Mouse (Mus musculus): ENCODE measurements around the gene Gli3. TPM values are rescaled to one million over a fixed set of nuclear protein-coding genes. Genes with fewer than 3 reads are reported as not detected.

Gli3 gene
- polyA plus RNA-seq, 1 experiment from 2014 or later = 57.9 TPM

DNA sequence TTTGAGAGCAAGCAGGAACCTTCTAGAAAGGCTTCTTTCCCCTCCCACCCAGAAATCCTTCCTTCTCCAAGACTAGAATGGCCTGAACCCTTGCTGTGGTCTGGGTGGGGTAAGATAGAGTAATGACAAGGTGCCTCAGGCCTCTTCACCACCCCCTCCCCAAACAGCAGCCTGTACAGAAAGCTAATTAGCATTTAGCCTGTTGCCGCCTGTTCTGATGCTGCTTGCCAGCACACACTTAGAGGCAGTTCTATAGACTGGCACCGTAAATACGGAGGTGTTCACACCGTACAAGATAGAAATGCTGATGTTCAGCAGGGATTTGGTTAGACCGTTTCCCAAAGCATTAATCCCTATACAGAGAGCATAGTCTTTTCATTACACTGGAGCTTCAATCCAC, 50.1 kb downstream of the Gli3 start:
- H3K4me3 ChIP-seq = no peak overlapping the region
- no peaks in the 10 kb centered on the region for H3K9me3 ChIP-seq (replicated peaks)
- no peak for DNase-seq (ENCODE audit: low spot score)
- 78% methylated on average over 5 of the region's 5 CpGs for WGBS
- peaks cover 15% of the 10 kb centered on the region for H3K4me1 ChIP-seq
- no peak overlapping the region for H3K27ac ChIP-seq
- no peaks in the 10 kb centered on the region; the same call in 1 of the 2 replicates for H3K36me3 ChIP-seq
- H3K27me3 ChIP-seq (ENCODE audit: low read depth, poor library complexity, severe bottlenecking) = no peaks in the 10 kb centered on the region

DNA sequence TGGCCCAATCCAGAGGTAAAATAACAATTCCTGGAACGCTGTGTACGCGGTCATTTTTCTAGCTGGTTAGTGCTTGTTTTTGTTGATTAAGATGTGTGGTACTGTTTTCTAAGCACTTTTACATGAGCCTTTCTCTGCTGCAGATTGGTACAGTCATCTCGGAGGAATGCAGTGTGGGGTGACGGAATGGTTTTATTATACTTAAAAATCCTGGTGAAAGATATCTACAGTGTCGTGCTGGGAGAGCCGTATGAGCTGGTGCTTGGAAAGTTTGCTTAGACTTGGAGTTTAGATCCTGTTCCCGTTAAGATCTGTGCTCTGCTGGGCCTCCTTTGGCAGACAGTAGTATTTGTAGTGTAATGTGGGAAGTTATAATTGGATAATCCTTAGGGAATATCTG, 51.0 kb downstream of the Gli3 start:
- H3K9me3 ChIP-seq (replicated peaks) = no peaks in the 10 kb centered on the region
- no peaks in the 10 kb centered on the region for H3K27me3 ChIP-seq (ENCODE audit: low read depth, poor library complexity, severe bottlenecking)
- no peak for DNase-seq (ENCODE audit: low spot score)
- 91% methylated on average over 8 of the region's 8 CpGs for whole genome bisulfite sequencing
- no peak overlapping the region for H3K27ac ChIP-seq
- H3K4me1 ChIP-seq = peaks cover 15% of the 10 kb centered on the region
- H3K36me3 ChIP-seq = no peaks in the 10 kb centered on the region; the same call in 1 of the 2 replicates
- no peak overlapping the region for H3K4me3 ChIP-seq

DNA sequence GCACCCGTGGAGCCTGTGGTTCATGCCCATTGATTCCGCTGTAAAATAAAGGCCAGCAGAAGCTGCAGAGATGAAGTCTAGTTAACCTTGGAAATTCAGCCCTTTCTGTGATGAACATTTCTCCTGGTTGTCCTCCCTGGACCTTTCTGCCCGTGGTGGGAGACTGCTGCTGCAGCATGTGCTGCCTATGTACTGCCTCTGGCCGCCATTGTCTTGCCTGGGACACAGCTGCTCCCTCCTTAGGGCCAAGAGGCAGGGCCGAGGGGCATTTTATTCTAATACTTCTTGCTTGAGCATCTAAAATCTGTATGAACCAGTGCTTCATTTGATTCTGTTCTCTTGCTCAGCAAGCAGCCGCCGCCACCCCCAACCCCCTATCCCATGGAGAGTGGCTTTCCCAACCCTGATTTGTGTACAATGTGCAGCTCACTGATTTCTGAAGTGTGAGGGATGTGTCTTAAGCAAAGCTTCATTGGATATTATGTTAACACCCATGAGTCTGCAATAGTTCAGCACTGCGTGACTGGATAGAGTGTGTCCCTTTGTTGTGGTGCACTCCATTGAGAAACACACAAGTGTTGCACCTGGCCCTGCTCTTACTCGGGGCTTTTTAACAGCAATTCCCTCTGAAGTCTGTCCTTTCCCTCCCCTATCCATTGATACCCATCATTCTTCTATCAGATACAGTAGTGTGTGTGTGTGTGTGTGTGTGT, 54.2 kb downstream of the Gli3 start:
- peaks cover 8% of the 10 kb centered on the region; the same call in 1 of the 2 replicates for H3K4me1 ChIP-seq
- H3K4me3 ChIP-seq = no peak overlapping the region
- DNase-seq (ENCODE audit: low spot score) = no peak
- H3K36me3 ChIP-seq = peaks cover 11% of the 10 kb centered on the region
- H3K27ac ChIP-seq = no peak overlapping the region
- no peaks in the 10 kb centered on the region for H3K27me3 ChIP-seq (ENCODE audit: low read depth, poor library complexity, severe bottlenecking)
- no peaks in the 10 kb centered on the region for H3K9me3 ChIP-seq (replicated peaks)
- 91% methylated on average over 9 of the region's 9 CpGs for WGBS

DNA sequence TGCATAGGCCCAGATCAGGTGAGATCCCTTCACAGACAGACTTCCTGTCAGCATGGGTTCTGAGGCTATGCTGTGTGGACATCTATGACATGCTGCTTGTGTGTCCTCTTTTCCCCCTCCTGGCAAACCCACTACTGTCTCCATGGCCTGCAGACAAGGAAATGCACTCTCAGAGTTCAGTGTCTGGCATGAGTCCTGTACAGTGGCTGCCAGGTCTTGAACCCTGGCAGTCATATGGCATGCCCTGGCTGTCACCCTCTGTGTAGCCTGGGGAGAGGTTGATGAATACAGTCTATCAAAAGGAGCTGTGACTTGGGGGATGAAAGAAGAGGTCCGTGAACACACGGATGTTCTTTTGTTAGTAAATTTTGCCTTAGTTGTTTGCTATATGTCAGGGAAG, 57.3 kb downstream of the Gli3 start:
- Histone ChIP-seq H3K36me3 (peaks cover 24% of the 10 kb centered on the region), H3K4me1 (no peaks in the 10 kb centered on the region), H3K9me3 (replicated peaks) (no peaks in the 10 kb centered on the region), H3K27ac (no peak overlapping the region), H3K27me3 (ENCODE audit: low read depth, poor library complexity, severe bottlenecking) (no peaks in the 10 kb centered on the region), H3K4me3 (no peak overlapping the region)
- WGBS = 88% methylated on average over 2 of the region's 2 CpGs
- no peak for DNase-seq (ENCODE audit: low spot score)

DNA sequence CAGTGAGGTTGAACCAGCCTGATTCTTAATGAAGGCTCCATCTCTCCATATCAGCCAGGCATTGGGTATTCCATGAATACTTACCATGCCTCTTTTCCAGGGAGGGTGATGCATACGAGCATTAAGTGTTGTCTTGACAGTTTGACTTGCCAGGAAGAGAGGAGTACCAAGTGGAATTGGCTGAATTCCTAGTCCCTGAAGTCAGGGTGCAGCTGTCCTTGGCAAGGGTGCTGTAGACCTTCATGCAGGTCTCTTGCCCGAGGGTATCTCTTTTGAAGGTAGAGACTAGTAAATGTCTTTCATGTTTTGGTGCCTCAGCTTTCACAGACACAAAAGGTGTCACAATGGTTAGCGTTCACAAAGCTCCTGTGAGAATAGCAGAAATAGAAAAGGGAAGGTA, 59.1 kb downstream of the Gli3 start:
- H3K27me3 ChIP-seq (ENCODE audit: low read depth, poor library complexity, severe bottlenecking) = no peaks in the 10 kb centered on the region
- 84% methylated on average over 3 of the region's 3 CpGs for WGBS
- H3K4me3 ChIP-seq = no peak overlapping the region
- H3K36me3 ChIP-seq = peaks cover 26% of the 10 kb centered on the region
- H3K4me1 ChIP-seq = peaks cover under 1% of the 10 kb centered on the region; the same call in 1 of the 2 replicates
- no peak for DNase-seq (ENCODE audit: low spot score)
- no peak overlapping the region for H3K27ac ChIP-seq
- H3K9me3 ChIP-seq (replicated peaks) = no peaks in the 10 kb centered on the region

DNA sequence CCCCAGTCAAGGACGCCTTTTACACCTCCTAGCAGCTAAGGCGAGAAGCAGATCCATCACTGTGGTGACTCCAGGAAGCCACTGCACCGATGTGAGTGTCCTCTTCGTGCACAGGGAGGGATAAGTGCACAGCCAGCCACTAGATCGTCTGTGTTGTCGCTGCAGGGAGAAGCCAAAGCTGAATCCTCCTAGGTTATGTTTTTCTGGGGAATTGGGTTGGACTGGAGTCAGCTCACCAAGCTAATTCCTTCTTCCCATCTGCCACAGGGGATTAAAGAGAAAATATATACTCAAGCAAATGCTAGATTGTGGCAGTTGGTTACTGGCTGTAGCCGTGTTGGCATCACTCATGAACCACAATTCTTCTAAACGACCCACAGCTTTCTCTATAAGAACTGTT, 61.2 kb downstream of the Gli3 start:
- Histone ChIP-seq H3K27ac (no peak overlapping the region), H3K4me3 (no peak overlapping the region), H3K9me3 (replicated peaks) (no peaks in the 10 kb centered on the region), H3K36me3 (peaks cover 26% of the 10 kb centered on the region), H3K4me1 (peaks cover 3% of the 10 kb centered on the region; the same call in 1 of the 2 replicates), H3K27me3 (ENCODE audit: low read depth, poor library complexity, severe bottlenecking) (no peaks in the 10 kb centered on the region)
- 87% methylated on average over 8 of the region's 8 CpGs for WGBS
- DNase-seq (ENCODE audit: low spot score) = no peak

DNA sequence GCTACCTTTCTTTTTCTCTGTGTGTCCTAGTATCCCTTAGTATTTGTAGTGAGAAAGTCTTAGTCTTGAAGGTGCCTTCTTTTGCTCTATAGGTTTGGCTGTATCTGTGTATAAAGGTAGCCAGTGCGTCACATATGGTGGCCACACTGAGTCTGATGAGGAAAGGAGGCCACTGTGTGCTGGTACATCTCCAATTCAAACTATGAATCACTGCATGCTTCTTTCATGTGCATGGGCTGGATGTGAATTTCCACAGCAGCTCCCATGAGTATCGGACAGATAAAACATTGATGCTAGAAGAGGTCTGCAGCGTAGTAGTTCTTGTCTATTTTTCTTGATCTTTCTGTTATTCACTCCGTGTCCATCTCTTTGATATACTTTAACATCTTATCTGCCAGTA, 63.7 kb downstream of the Gli3 start:
- no peak overlapping the region for H3K4me3 ChIP-seq
- no peak for DNase-seq (ENCODE audit: low spot score)
- no peaks in the 10 kb centered on the region for H3K27me3 ChIP-seq (ENCODE audit: low read depth, poor library complexity, severe bottlenecking)
- WGBS = 94% methylated on average over 4 of the region's 4 CpGs
- no peak overlapping the region for H3K27ac ChIP-seq
- H3K9me3 ChIP-seq (replicated peaks) = no peaks in the 10 kb centered on the region
- peaks cover 3% of the 10 kb centered on the region; the same call in 1 of the 2 replicates for H3K4me1 ChIP-seq
- H3K36me3 ChIP-seq = peaks cover 21% of the 10 kb centered on the region

DNA sequence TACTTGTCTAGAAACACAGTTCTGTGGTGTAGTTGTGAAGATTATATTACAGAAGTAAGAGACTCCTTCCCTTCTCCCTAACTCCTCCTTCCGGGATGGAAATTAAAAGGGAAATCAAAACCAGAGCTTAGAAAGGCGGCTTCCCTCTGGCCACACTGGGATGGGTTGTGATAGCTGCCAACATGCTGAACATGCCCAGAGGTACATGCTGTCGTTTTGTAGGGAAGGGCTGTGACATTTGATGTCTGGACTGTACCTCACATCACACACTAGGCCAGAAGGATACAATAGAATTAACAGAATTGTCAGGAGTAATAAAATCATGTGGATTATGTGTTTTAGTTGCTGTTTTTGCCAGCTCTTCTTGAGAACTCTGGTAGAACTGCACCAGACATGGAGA, 68.5 kb downstream of the Gli3 start:
- Histone ChIP-seq H3K4me1 (peaks cover 3% of the 10 kb centered on the region; the same call in 1 of the 2 replicates), H3K36me3 (peaks cover 10% of the 10 kb centered on the region; the same call in 1 of the 2 replicates), H3K4me3 (no peak overlapping the region), H3K9me3 (replicated peaks) (no peaks in the 10 kb centered on the region), H3K27me3 (ENCODE audit: low read depth, poor library complexity, severe bottlenecking) (no peaks in the 10 kb centered on the region), H3K27ac (no peak overlapping the region)
- no peak for DNase-seq (ENCODE audit: low spot score)
- WGBS = 81% methylated on average over 3 of the region's 3 CpGs

DNA sequence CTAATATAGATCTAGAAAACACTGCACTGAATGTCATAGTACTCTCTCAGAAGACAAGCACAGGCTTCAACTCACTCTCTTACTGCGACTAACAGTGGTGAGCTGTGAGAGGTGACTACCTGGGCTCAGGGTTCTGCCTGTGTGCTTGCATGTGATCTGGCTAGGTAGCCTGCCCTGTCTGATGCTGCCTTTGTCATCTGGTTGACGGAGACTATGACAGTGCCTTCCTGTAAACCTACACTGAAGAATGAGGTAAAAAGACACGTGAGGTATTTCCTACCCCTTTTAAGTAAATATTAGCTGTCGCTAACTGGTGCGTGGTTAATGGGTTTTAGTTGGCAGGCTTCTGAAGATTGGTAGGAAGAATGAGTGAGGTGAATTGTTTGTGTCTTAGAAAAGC, 74.2 kb downstream of the Gli3 start:
- no peaks in the 10 kb centered on the region for H3K27me3 ChIP-seq (ENCODE audit: low read depth, poor library complexity, severe bottlenecking)
- H3K36me3 ChIP-seq = peaks cover 7% of the 10 kb centered on the region; the same call in 1 of the 2 replicates
- no peak for DNase-seq (ENCODE audit: low spot score)
- no peak overlapping the region for H3K27ac ChIP-seq
- H3K9me3 ChIP-seq (replicated peaks) = no peaks in the 10 kb centered on the region
- peaks cover 36% of the 10 kb centered on the region for H3K4me1 ChIP-seq
- 69% methylated on average over 5 of the region's 5 CpGs for WGBS
- no peak overlapping the region for H3K4me3 ChIP-seq

DNA sequence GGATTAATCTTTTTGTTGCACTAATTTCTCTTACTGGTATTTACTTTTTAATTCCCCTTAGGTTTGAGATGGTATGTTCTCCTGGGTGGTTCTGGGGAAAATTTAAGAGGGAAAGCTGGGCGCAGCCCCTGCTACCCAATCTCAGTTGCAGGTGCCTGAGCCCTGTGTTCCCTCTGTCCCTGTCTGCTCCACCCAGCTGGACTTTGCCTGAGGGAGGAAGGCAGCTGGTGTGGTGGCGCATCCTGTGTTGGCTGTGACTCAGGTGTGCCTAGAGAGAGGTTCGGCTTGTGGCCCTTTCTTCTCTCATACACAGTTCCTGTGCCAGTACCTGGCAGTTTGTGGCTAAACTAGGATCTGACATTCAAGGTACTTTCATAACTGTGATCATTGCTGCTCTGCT, 74.6 kb downstream of the Gli3 start:
- 76% methylated on average over 3 of the region's 3 CpGs for WGBS
- Histone ChIP-seq H3K4me1 (peaks cover 40% of the 10 kb centered on the region), H3K9me3 (replicated peaks) (no peaks in the 10 kb centered on the region), H3K27ac (no peak overlapping the region), H3K4me3 (no peak overlapping the region), H3K36me3 (peaks cover 7% of the 10 kb centered on the region; the same call in 1 of the 2 replicates), H3K27me3 (ENCODE audit: low read depth, poor library complexity, severe bottlenecking) (no peaks in the 10 kb centered on the region)
- DNase-seq (ENCODE audit: low spot score) = no peak

DNA sequence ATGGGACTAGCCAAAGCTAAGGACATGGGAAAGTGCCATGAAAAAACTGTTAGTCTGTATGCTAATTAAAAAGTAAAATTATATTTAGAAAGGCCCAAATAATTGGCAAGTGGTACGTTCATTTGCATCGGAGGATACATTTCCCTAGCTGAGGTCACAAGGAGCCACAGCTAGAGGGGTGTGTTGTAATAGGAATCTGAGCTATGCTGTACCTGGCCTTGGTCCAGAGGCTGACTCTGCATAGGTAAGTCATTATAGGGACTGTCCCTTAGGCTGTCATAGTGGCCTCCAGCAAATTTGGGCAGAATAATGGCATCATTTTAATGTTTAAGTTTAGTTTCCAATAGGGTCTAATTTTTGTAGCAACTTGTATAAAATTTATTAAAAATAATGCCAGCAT, 75.4 kb downstream of the Gli3 start:
- Histone ChIP-seq H3K4me1 (peaks cover 48% of the 10 kb centered on the region), H3K27me3 (ENCODE audit: low read depth, poor library complexity, severe bottlenecking) (no peaks in the 10 kb centered on the region), H3K9me3 (replicated peaks) (no peaks in the 10 kb centered on the region), H3K36me3 (peaks cover 7% of the 10 kb centered on the region; the same call in 1 of the 2 replicates), H3K27ac (no peak overlapping the region), H3K4me3 (no peak overlapping the region)
- 84% methylated on average over 2 of the region's 2 CpGs for WGBS
- DNase-seq (ENCODE audit: low spot score) = no peak

DNA sequence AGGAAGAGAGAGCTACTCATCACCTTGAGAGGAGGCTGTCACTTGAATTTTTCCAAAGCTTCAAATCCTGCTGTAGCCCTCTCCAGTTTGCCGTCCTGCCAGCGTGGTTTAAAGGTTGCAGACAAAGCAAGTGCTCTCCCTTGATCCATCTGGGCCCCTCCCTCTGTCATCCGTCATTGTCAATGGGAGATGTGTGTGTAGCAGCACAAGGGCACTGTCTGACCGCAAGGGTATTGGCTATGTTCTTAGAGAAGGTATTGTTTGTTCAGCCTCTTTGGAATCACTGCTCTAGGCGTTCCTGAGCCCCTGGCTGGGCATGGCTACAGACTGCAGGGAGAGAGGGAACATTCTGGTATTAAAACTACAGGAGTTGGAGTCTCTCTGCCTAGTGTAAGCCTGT, 79.0 kb downstream of the Gli3 start:
- Histone ChIP-seq H3K4me3 (no peak overlapping the region), H3K27me3 (ENCODE audit: low read depth, poor library complexity, severe bottlenecking) (no peaks in the 10 kb centered on the region), H3K36me3 (0 out of 2 replicates have a peak, but pooled peaks cover 3% of the 10 kb centered on the region), H3K27ac (0 out of 2 replicates have a peak overlapping the region, but pooled peaks have one; percentile 6), H3K9me3 (replicated peaks) (no peaks in the 10 kb centered on the region), H3K4me1 (peaks cover 83% of the 10 kb centered on the region)
- WGBS = 10% methylated on average over 5 of the region's 5 CpGs
- DNase-seq (ENCODE audit: low spot score) = no peak

DNA sequence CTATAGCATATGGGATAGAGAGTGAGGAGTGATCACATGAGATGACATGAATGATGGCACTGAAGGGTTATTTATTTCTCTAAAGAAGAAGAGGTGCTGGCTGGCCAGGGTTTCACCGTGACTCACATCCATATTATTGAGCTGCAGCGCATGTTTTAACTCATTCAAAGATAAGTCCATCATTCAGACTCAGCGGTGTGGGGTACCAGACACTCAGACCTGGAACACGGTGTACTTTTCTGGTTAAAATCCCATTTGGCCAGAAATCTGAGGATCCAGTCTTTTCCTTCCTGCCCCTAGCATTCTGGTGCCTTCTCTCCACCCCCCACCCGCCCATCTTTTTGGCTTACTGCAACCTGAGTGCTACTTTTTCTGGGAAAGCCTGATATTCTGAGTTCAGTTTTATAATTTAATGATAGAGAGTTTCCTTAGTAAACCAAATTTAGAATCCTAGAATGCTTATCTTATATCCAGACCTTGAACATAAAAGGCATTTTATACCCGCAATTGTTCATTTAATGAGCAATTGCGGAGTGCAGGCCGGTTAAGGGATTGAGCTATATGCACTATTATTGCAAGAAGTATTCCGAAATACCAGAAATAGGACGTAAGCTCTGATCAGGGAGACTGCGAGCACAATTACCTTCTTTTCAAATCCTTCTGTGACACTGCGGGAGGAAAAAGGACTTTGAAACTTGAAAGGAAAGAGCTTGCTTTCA, 80.3 kb downstream of the Gli3 start:
- Histone ChIP-seq H3K27ac (peak overlapping the region; percentile 62), H3K27me3 (ENCODE audit: low read depth, poor library complexity, severe bottlenecking) (no peaks in the 10 kb centered on the region), H3K36me3 (0 out of 2 replicates have a peak, but pooled peaks cover 3% of the 10 kb centered on the region), H3K9me3 (replicated peaks) (no peaks in the 10 kb centered on the region), H3K4me3 (no peak overlapping the region), H3K4me1 (peaks cover 85% of the 10 kb centered on the region)
- DNase-seq (ENCODE audit: low spot score) = no peak
- 60% methylated on average over 12 of the region's 12 CpGs for WGBS
